Mouse (Mus musculus): Measurements from ENCODE around the gene Slamf6. TPM values are rescaled to one million over a fixed set of nuclear protein-coding genes. Genes with fewer than 3 reads are reported as not detected.
"Not testable (repeated sequence)": the region's sequence is repeated elsewhere in the genome, so short reads cannot be mapped to it uniquely, and the experiment has no call there.

Gene Slamf6
- polyA plus RNA-seq, 1 experiment, result 0.90 TPM

GRCm38 (mm10) chr1:171957411-171957810 is 40.1 kb downstream of the Slamf6 start:
- Histone ChIP-seq H3K4me3 (ENCODE audit: low read depth, low read length) (no peak overlapping the region), H3K36me3 (ENCODE audit: control insufficient read depth, insufficient read depth, low read length) (no peaks in the 10 kb centered on the region), H3K27me3 (ENCODE audit: control insufficient read depth, insufficient read depth, low read length) (no peaks in the 10 kb centered on the region), H3K27ac (ENCODE audit: insufficient read depth, low read depth, low read length) (no peak overlapping the region), H3K4me1 (ENCODE audit: control insufficient read depth, insufficient read depth, insufficient read length, low read length) (no peaks in the 10 kb centered on the region)
- TF ChIP-seq POLR2A (IDR thresholded peaks at IDR 0.05; ENCODE audit: low read depth, low read length) (no peak), CTCF (IDR thresholded peaks at IDR 0.05; ENCODE audit: extremely low read depth, insufficient read length, insufficient replicate concordance, low read depth, low read length) (no peak)
- 48% methylated on average over 2 of the region's 2 CpGs for WGBS

GRCm38 (mm10) chr1:171960726-171961125 is 43.4 kb downstream of the Slamf6 start:
- no peak overlapping the region for H3K4me3 ChIP-seq (ENCODE audit: low read depth, low read length)
- TF ChIP-seq CTCF (IDR thresholded peaks at IDR 0.05; ENCODE audit: extremely low read depth, insufficient read length, insufficient replicate concordance, low read depth, low read length) (no peak), POLR2A (IDR thresholded peaks at IDR 0.05; ENCODE audit: low read depth, low read length) (no peak)
- 89% methylated on average over 5 of the region's 5 CpGs for WGBS
- H3K4me1 ChIP-seq (ENCODE audit: control insufficient read depth, insufficient read depth, insufficient read length, low read length), result no peaks in the 10 kb centered on the region
- no peaks in the 10 kb centered on the region for H3K27me3 ChIP-seq (ENCODE audit: control insufficient read depth, insufficient read depth, low read length)
- no peaks in the 10 kb centered on the region for H3K36me3 ChIP-seq (ENCODE audit: control insufficient read depth, insufficient read depth, low read length)
- no peak overlapping the region for H3K27ac ChIP-seq (ENCODE audit: insufficient read depth, low read depth, low read length)

GRCm38 (mm10) chr1:171961704-171962103 is 44.4 kb downstream of the Slamf6 start:
- 58% methylated on average over 6 of the region's 6 CpGs for WGBS
- Histone ChIP-seq H3K27me3 (ENCODE audit: control insufficient read depth, insufficient read depth, low read length) (no peaks in the 10 kb centered on the region), H3K27ac (ENCODE audit: insufficient read depth, low read depth, low read length) (no peak overlapping the region), H3K4me1 (ENCODE audit: control insufficient read depth, insufficient read depth, insufficient read length, low read length) (no peaks in the 10 kb centered on the region), H3K36me3 (ENCODE audit: control insufficient read depth, insufficient read depth, low read length) (no peaks in the 10 kb centered on the region), H3K4me3 (ENCODE audit: low read depth, low read length) (no peak overlapping the region)
- TF ChIP-seq CTCF (IDR thresholded peaks at IDR 0.05; ENCODE audit: extremely low read depth, insufficient read length, insufficient replicate concordance, low read depth, low read length) (no peak), POLR2A (IDR thresholded peaks at IDR 0.05; ENCODE audit: low read depth, low read length) (no peak)

GRCm38 (mm10) chr1:171963613-171964012 is 46.3 kb downstream of the Slamf6 start:
- WGBS, result 62% methylated on average over 6 of the region's 6 CpGs
- no peak overlapping the region for H3K27ac ChIP-seq (ENCODE audit: insufficient read depth, low read depth, low read length)
- TF ChIP-seq POLR2A (IDR thresholded peaks at IDR 0.05; ENCODE audit: low read depth, low read length) (no peak), CTCF (IDR thresholded peaks at IDR 0.05; ENCODE audit: extremely low read depth, insufficient read length, insufficient replicate concordance, low read depth, low read length) (no peak)

GRCm38 (mm10) chr1:171966054-171966790 is 48.9 kb downstream of the Slamf6 start:
- Histone ChIP-seq H3K27me3 (ENCODE audit: control insufficient read depth, insufficient read depth, low read length) (no peaks in the 10 kb centered on the region), H3K4me3 (ENCODE audit: low read depth, low read length) (no peak overlapping the region), H3K27ac (ENCODE audit: insufficient read depth, low read depth, low read length) (no peak overlapping the region), H3K4me1 (ENCODE audit: control insufficient read depth, insufficient read depth, insufficient read length, low read length) (no peaks in the 10 kb centered on the region), H3K36me3 (ENCODE audit: control insufficient read depth, insufficient read depth, low read length) (no peaks in the 10 kb centered on the region)
- TF ChIP-seq CTCF (IDR thresholded peaks at IDR 0.05; ENCODE audit: extremely low read depth, insufficient read length, insufficient replicate concordance, low read depth, low read length), result no peak
- no peak for TF ChIP-seq POLR2A (IDR thresholded peaks at IDR 0.05; ENCODE audit: low read depth, low read length)
- 73% methylated on average over 6 of the region's 6 CpGs for WGBS

More at GRCm38 (mm10) chr1:171963613-171964012, 46.3 kb downstream of the Slamf6 start:
- Histone ChIP-seq H3K4me3 (ENCODE audit: low read depth, low read length) (no peak overlapping the region), H3K36me3 (ENCODE audit: control insufficient read depth, insufficient read depth, low read length) (no peaks in the 10 kb centered on the region), H3K27me3 (ENCODE audit: control insufficient read depth, insufficient read depth, low read length) (no peaks in the 10 kb centered on the region), H3K4me1 (ENCODE audit: control insufficient read depth, insufficient read depth, insufficient read length, low read length) (no peaks in the 10 kb centered on the region)

- WGBS, result 77% methylated on average over 6 of the region's 6 CpGs
- H3K4me1 ChIP-seq (ENCODE audit: control insufficient read depth, insufficient read depth, insufficient read length, low read length), result no peaks in the 10 kb centered on the region
- no peak for TF ChIP-seq POLR2A (IDR thresholded peaks at IDR 0.05; ENCODE audit: low read depth, low read length)
- no peak for TF ChIP-seq CTCF (IDR thresholded peaks at IDR 0.05; ENCODE audit: extremely low read depth, insufficient read length, insufficient replicate concordance, low read depth, low read length)
Observed at GRCm38 (mm10) chr1:171969221-171969620, 51.9 kb downstream of the Slamf6 start.

GRCm38 (mm10) chr1:171970854-171971586 is 53.7 kb downstream of the Slamf6 start:
- WGBS, result 70% methylated on average over 10 of the region's 10 CpGs
- Histone ChIP-seq H3K4me3 (ENCODE audit: low read depth, low read length) (no peak overlapping the region), H3K36me3 (ENCODE audit: control insufficient read depth, insufficient read depth, low read length) (no peaks in the 10 kb centered on the region), H3K27ac (ENCODE audit: insufficient read depth, low read depth, low read length) (no peak overlapping the region), H3K27me3 (ENCODE audit: control insufficient read depth, insufficient read depth, low read length) (no peaks in the 10 kb centered on the region), H3K4me1 (ENCODE audit: control insufficient read depth, insufficient read depth, insufficient read length, low read length) (no peaks in the 10 kb centered on the region)
- no peak for TF ChIP-seq POLR2A (IDR thresholded peaks at IDR 0.05; ENCODE audit: low read depth, low read length)

More at GRCm38 (mm10) chr1:171969221-171969620, 51.9 kb downstream of the Slamf6 start:
- Histone ChIP-seq H3K36me3 (ENCODE audit: control insufficient read depth, insufficient read depth, low read length) (no peaks in the 10 kb centered on the region), H3K27me3 (ENCODE audit: control insufficient read depth, insufficient read depth, low read length) (no peaks in the 10 kb centered on the region), H3K27ac (ENCODE audit: insufficient read depth, low read depth, low read length) (no peak overlapping the region), H3K4me3 (ENCODE audit: low read depth, low read length) (no peak overlapping the region)

- not testable (repeated sequence) for H3K36me3 ChIP-seq (ENCODE audit: control insufficient read depth, insufficient read depth, low read length); H3K4me1 ChIP-seq (ENCODE audit: control insufficient read depth, insufficient read depth, insufficient read length, low read length); H3K27ac ChIP-seq (ENCODE audit: insufficient read depth, low read depth, low read length); H3K4me3 ChIP-seq (ENCODE audit: low read depth, low read length); H3K27me3 ChIP-seq (ENCODE audit: control insufficient read depth, insufficient read depth, low read length)
- WGBS, result 94% methylated on average over 2 of the region's 2 CpGs
Observed at GRCm38 (mm10) chr1:171974361-171974760, 57.0 kb downstream of the Slamf6 start.

All from small intestine, adult 2 months (tissue).